In genomic region chr9:119083966-119084365, GRCm38 (mm10) we compare ENCODE assay signal across 25 mouse cellular contexts. TPM values are rescaled to one million over a fixed set of nuclear protein-coding genes. Genes with fewer than 3 reads are reported as not detected.
DNase-seq lines count a peak whose midpoint lies in the region; ATAC-seq lines count a peak whose summit lies in the region.
"Had no signal": no experiment of that assay in that cellular context is flagged by ENCODE, and none has a peak within 500 bp of the region (broad histone marks: within the 10 kb centered on the region; RNA-seq: fewer than 3 reads in every experiment).

No protein-coding gene starts in this region.

- H3K27ac ChIP-seq in midbrain, embryonic 10.5 days (replicated peaks): 0 out of 2 replicates have a peak overlapping the region, but pooled peaks have one; percentile 9
- no peak overlapping the region for H3K27ac ChIP-seq in midbrain, embryonic 14.5 days (replicated peaks; ENCODE audit: low read depth, low read length)
- H3K27ac ChIP-seq: forebrain, embryonic 12.5 days; heart, embryonic 15.5 days; left cerebral cortex, adult 2 months; liver, embryonic 12.5 days; midbrain, embryonic 13.5 days had no signal

- no peak for DNase-seq in midbrain, embryonic 10.5 days (ENCODE audit: low spot score)
- DNase-seq in midbrain, embryonic 14.5 days: no peak
- peak; percentile 76 for DNase-seq in ZHBTc4 (ENCODE audit: low read depth, low spot score)
- peak; percentile 85 for DNase-seq in large intestine, adult 2 months (ENCODE audit: low read depth, low spot score)
- no peak for DNase-seq in embryo, embryonic 9.5 days (ENCODE audit: extremely low spot score)
- no peak for DNase-seq in spleen, adult 12 weeks (ENCODE audit: low spot score)
- DNase-seq in B cell, adult 2 months: no peak
- DNase-seq: adrenal gland, postnatal 14 days; cerebellum, adult 11 months; cerebellum, adult 9-11 months; gastrocnemius, postnatal 10 days; kidney, adult 11 months; kidney, postnatal 14 days; left cerebral cortex, postnatal 4 days; liver, postnatal 0 days; lung, postnatal 4 days; right cerebral cortex, postnatal 14 days had no signal

- ATAC-seq in midbrain, embryonic 14.5 days (ENCODE audit: low FRiP score, low TSS enrichment): no peak
- ATAC-seq: hindbrain, embryonic 16.5 days; liver, embryonic 12.5 days; liver, postnatal 0 days; midbrain, embryonic 13.5 days had no signal

- no peaks in the 10 kb centered on the region for H3K9me3 ChIP-seq in midbrain, embryonic 10.5 days (replicated peaks)
- H3K9me3 ChIP-seq in midbrain, embryonic 14.5 days (ENCODE audit: control insufficient read depth, low read length): no peaks in the 10 kb centered on the region
- H3K9me3 ChIP-seq: forebrain, embryonic 12.5 days; heart, embryonic 15.5 days; liver, embryonic 12.5 days; megakaryocyte, embryonic 14.5 days; midbrain, embryonic 13.5 days had no signal

- H3K4me3 ChIP-seq in midbrain, embryonic 10.5 days: no peak overlapping the region
- no peak overlapping the region for H3K4me3 ChIP-seq in midbrain, embryonic 14.5 days (replicated peaks; ENCODE audit: low read depth, low read length)
- H3K4me3 ChIP-seq: forebrain, embryonic 12.5 days; heart, embryonic 15.5 days; left cerebral cortex, adult 2 months; liver, embryonic 12.5 days; megakaryocyte, embryonic 14.5 days; midbrain, embryonic 13.5 days had no signal

- H3K4me1 ChIP-seq in midbrain, embryonic 10.5 days: peaks cover 62% of the 10 kb centered on the region
- H3K4me1 ChIP-seq in midbrain, embryonic 14.5 days (ENCODE audit: control insufficient read depth, insufficient read depth, low read length): peaks cover 23% of the 10 kb centered on the region

- H3K9ac ChIP-seq in midbrain, embryonic 14.5 days (replicated peaks; ENCODE audit: low read length): no peak overlapping the region
- H3K9ac ChIP-seq: forebrain, embryonic 12.5 days; heart, embryonic 15.5 days; liver, embryonic 12.5 days; liver, postnatal 0 days; midbrain, embryonic 13.5 days had no signal

- 79% methylated on average over 10 of the region's 10 CpGs for WGBS in midbrain, embryonic 10.5 days
- WGBS in midbrain, embryonic 14.5 days: 82% methylated on average over 10 of the region's 10 CpGs
- 35% methylated on average over 10 of the region's 10 CpGs for WGBS in large intestine, adult 2 months

- peaks cover 8% of the 10 kb centered on the region for H3K36me3 ChIP-seq in midbrain, embryonic 10.5 days
- no peaks in the 10 kb centered on the region for H3K36me3 ChIP-seq in midbrain, embryonic 14.5 days (ENCODE audit: control insufficient read depth, insufficient read depth, low read length)
- H3K36me3 ChIP-seq: forebrain, embryonic 12.5 days; G1E; liver, embryonic 12.5 days had no signal

- H3K27me3 ChIP-seq in midbrain, embryonic 10.5 days (ENCODE audit: low read depth, poor library complexity, severe bottlenecking): peaks cover 26% of the 10 kb centered on the region
- H3K27me3 ChIP-seq in midbrain, embryonic 14.5 days (ENCODE audit: control insufficient read depth, insufficient read depth, low read length): no peaks in the 10 kb centered on the region
- H3K27me3 ChIP-seq: heart, embryonic 15.5 days had no signal

- no peak overlapping the region for H3K4me2 ChIP-seq in midbrain, embryonic 14.5 days (ENCODE audit: low read length)
- H3K4me2 ChIP-seq: forebrain, embryonic 12.5 days; heart, embryonic 15.5 days; liver, embryonic 12.5 days; midbrain, embryonic 13.5 days had no signal

RNA-seq across cellular contexts. Expression of gene Plcd1, which starts 9.3 kb away (rescaled TPM):
- polyA plus RNA-seq in midbrain, embryonic 10.5 days (2016; fragmentation: Nextera tagmentation; extraction: Ambion mirVana): 21.8 and 29.2 TPM in 2 replicates
- 13.6 and 17.0 TPM in 2 replicates for polyA plus RNA-seq in midbrain, embryonic 14.5 days (2014; fragmentation: Nextera tagmentation; extraction: Ambion mirVana)
- 48.4 and 50.9 TPM in 2 replicates for polyA plus RNA-seq in large intestine, adult 2 months (2012; rRNA removed)
- polyA plus RNA-seq: G1E had no signal

RNA-seq across cellular contexts. Expression of gene Dlec1, which starts 18.3 kb away (rescaled TPM):
- 0.58 and 0.82 TPM in 2 replicates for polyA plus RNA-seq in midbrain, embryonic 10.5 days (2016; fragmentation: Nextera tagmentation; extraction: Ambion mirVana)
- 0.27 and 1.2 TPM in 2 replicates for polyA plus RNA-seq in midbrain, embryonic 14.5 days (2014; fragmentation: Nextera tagmentation; extraction: Ambion mirVana)
- polyA plus RNA-seq in large intestine, adult 2 months (2012; rRNA removed): 0.40 and 0.43 TPM in 2 replicates
- polyA plus RNA-seq: G1E had no signal

RNA-seq across cellular contexts. Expression of gene Vill, which starts 31.4 kb away (rescaled TPM):
- polyA plus RNA-seq in midbrain, embryonic 10.5 days (2016; fragmentation: Nextera tagmentation; extraction: Ambion mirVana): 10.5 and 11.3 TPM in 2 replicates
- 2.1 and 2.6 TPM in 2 replicates for polyA plus RNA-seq in midbrain, embryonic 14.5 days (2014; fragmentation: Nextera tagmentation; extraction: Ambion mirVana)
- polyA plus RNA-seq in large intestine, adult 2 months (2012; rRNA removed): 6.0 and 6.1 TPM in 2 replicates
- polyA plus RNA-seq: G1E had no signal

Comparison
In these comparisons a context has a peak if more than half of its experiments do, and no peak if none do; other contexts are left out.
1. DNase-seq: peak in ZHBTc4 (single experiment) and large intestine, adult 2 months (single experiment); none in midbrain, embryonic 10.5 days (single experiment), midbrain, embryonic 14.5 days (single experiment), embryo, embryonic 9.5 days (single experiment), spleen, adult 12 weeks (single experiment) and B cell, adult 2 months (0 of 2).